Mouse (Mus musculus): ENCODE measurements at regions not wholly inside any gene's neighbourhood (a gene's known extent, or its start where the extent isn't known, plus 50 kb on each side); places are given as distances from the start of the nearest gene placed in this dataset.

GRCm38 (mm10) chr6:89042478-89043239 is 140.6 kb downstream of the Tpra1 start:
- 69% methylated on average over 24 of the region's 24 CpGs for WGBS
- H3K27me3 ChIP-seq (replicated peaks; ENCODE audit: control insufficient read depth, insufficient read depth, low read length) = no peaks in the 10 kb centered on the region
- H3K4me2 ChIP-seq (ENCODE audit: low read length) = no peak overlapping the region
- H3K9me3 ChIP-seq (ENCODE audit: control insufficient read depth, low read length) = no peaks in the 10 kb centered on the region
- no peak for ATAC-seq
- no peak overlapping the region for H3K4me3 ChIP-seq (ENCODE audit: low read length)
- H3K36me3 ChIP-seq (ENCODE audit: control insufficient read depth, insufficient read depth, low read length) = no peaks in the 10 kb centered on the region
- H3K27ac ChIP-seq (ENCODE audit: low read depth, low read length) = no peak overlapping the region
- no peak overlapping the region for H3K9ac ChIP-seq (ENCODE audit: low read depth, low read length)
- no peaks in the 10 kb centered on the region for H3K4me1 ChIP-seq (ENCODE audit: control insufficient read depth, insufficient read depth, low read depth, low read length)

- no peak for ATAC-seq
- Histone ChIP-seq H3K4me2 (ENCODE audit: low read length) (no peak overlapping the region), H3K4me1 (ENCODE audit: control insufficient read depth, insufficient read depth, low read depth, low read length) (no peaks in the 10 kb centered on the region; the same call in 1 of the 2 replicates), H3K27ac (ENCODE audit: low read depth, low read length) (no peak overlapping the region), H3K9me3 (ENCODE audit: control insufficient read depth, low read length) (no peaks in the 10 kb centered on the region), H3K36me3 (ENCODE audit: control insufficient read depth, insufficient read depth, low read length) (no peaks in the 10 kb centered on the region), H3K27me3 (replicated peaks; ENCODE audit: control insufficient read depth, insufficient read depth, low read length) (no peaks in the 10 kb centered on the region), H3K9ac (ENCODE audit: low read depth, low read length) (no peak overlapping the region), H3K4me3 (ENCODE audit: low read length) (no peak overlapping the region)
- WGBS = 66% methylated on average over 4 of the region's 4 CpGs
Measured at GRCm38 (mm10) chr6:89045436-89045966, 143.4 kb downstream of the Tpra1 start.

GRCm38 (mm10) chr6:89046476-89046875 is 144.4 kb downstream of the Tpra1 start:
- no peak overlapping the region for H3K27ac ChIP-seq (ENCODE audit: low read depth, low read length)
- no peak overlapping the region for H3K4me3 ChIP-seq (ENCODE audit: low read length)
- no peak overlapping the region for H3K9ac ChIP-seq (ENCODE audit: low read depth, low read length)
- ATAC-seq = no peak
- no peak overlapping the region for H3K4me2 ChIP-seq (ENCODE audit: low read length)
- no peaks in the 10 kb centered on the region; the same call in 1 of the 2 replicates for H3K4me1 ChIP-seq (ENCODE audit: control insufficient read depth, insufficient read depth, low read depth, low read length)
- H3K27me3 ChIP-seq (replicated peaks; ENCODE audit: control insufficient read depth, insufficient read depth, low read length) = no peaks in the 10 kb centered on the region
- H3K36me3 ChIP-seq (ENCODE audit: control insufficient read depth, insufficient read depth, low read length) = no peaks in the 10 kb centered on the region
- 88% methylated on average over 2 of the region's 2 CpGs for WGBS
- no peaks in the 10 kb centered on the region for H3K9me3 ChIP-seq (ENCODE audit: control insufficient read depth, low read length)

- Histone ChIP-seq H3K4me1 (ENCODE audit: control insufficient read depth, insufficient read depth, low read depth, low read length) (no peaks in the 10 kb centered on the region; the same call in 1 of the 2 replicates), H3K27me3 (replicated peaks; ENCODE audit: control insufficient read depth, insufficient read depth, low read length) (no peaks in the 10 kb centered on the region), H3K4me3 (ENCODE audit: low read length) (no peak overlapping the region), H3K4me2 (ENCODE audit: low read length) (no peak overlapping the region), H3K36me3 (ENCODE audit: control insufficient read depth, insufficient read depth, low read length) (no peaks in the 10 kb centered on the region), H3K9ac (ENCODE audit: low read depth, low read length) (no peak overlapping the region), H3K27ac (ENCODE audit: low read depth, low read length) (no peak overlapping the region), H3K9me3 (ENCODE audit: control insufficient read depth, low read length) (no peaks in the 10 kb centered on the region)
- WGBS = 50% methylated on average over 6 of the region's 6 CpGs
- ATAC-seq = 0 out of 2 replicates have a peak, but pooled peaks have one; percentile 53
Measured at GRCm38 (mm10) chr6:89047629-89048332, 145.7 kb downstream of the Tpra1 start.

- no peaks in the 10 kb centered on the region for H3K36me3 ChIP-seq (ENCODE audit: control insufficient read depth, insufficient read depth, low read length)
- H3K4me2 ChIP-seq (ENCODE audit: low read length) = no peak overlapping the region
- no peak overlapping the region for H3K9ac ChIP-seq (ENCODE audit: low read depth, low read length)
- no peak for ATAC-seq
- 67% methylated on average over 1 of the region's 1 CpGs for WGBS
- H3K4me3 ChIP-seq (ENCODE audit: low read length) = no peak overlapping the region
- no peaks in the 10 kb centered on the region for H3K27me3 ChIP-seq (replicated peaks; ENCODE audit: control insufficient read depth, insufficient read depth, low read length)
- no peaks in the 10 kb centered on the region for H3K9me3 ChIP-seq (ENCODE audit: control insufficient read depth, low read length)
- H3K27ac ChIP-seq (ENCODE audit: low read depth, low read length) = no peak overlapping the region
- no peaks in the 10 kb centered on the region; the same call in 1 of the 2 replicates for H3K4me1 ChIP-seq (ENCODE audit: control insufficient read depth, insufficient read depth, low read depth, low read length)
Measured at GRCm38 (mm10) chr6:89049290-89049689, 147.2 kb downstream of the Tpra1 start.

- no peaks in the 10 kb centered on the region for H3K36me3 ChIP-seq (ENCODE audit: control insufficient read depth, insufficient read depth, low read length)
- H3K4me3 ChIP-seq (ENCODE audit: low read length) = no peak overlapping the region
- no peak overlapping the region for H3K4me2 ChIP-seq (ENCODE audit: low read length)
- ATAC-seq = no peak
- H3K27me3 ChIP-seq (replicated peaks; ENCODE audit: control insufficient read depth, insufficient read depth, low read length) = no peaks in the 10 kb centered on the region
- no peaks in the 10 kb centered on the region for H3K9me3 ChIP-seq (ENCODE audit: control insufficient read depth, low read length)
- 89% methylated on average over 13 of the region's 13 CpGs for WGBS
- no peak overlapping the region for H3K27ac ChIP-seq (ENCODE audit: low read depth, low read length)
- no peak overlapping the region for H3K9ac ChIP-seq (ENCODE audit: low read depth, low read length)
- H3K4me1 ChIP-seq (ENCODE audit: control insufficient read depth, insufficient read depth, low read depth, low read length) = no peaks in the 10 kb centered on the region; the same call in 1 of the 2 replicates
Measured at GRCm38 (mm10) chr6:89050575-89051270, 148.7 kb downstream of the Tpra1 start.

GRCm38 (mm10) chr6:89052758-89053460 is 150.9 kb downstream of the Tpra1 start:
- H3K36me3 ChIP-seq (ENCODE audit: control insufficient read depth, insufficient read depth, low read length) = no peaks in the 10 kb centered on the region
- no peak overlapping the region for H3K4me2 ChIP-seq (ENCODE audit: low read length)
- no peaks in the 10 kb centered on the region; the same call in 1 of the 2 replicates for H3K4me1 ChIP-seq (ENCODE audit: control insufficient read depth, insufficient read depth, low read depth, low read length)
- ATAC-seq = no peak
- no peaks in the 10 kb centered on the region for H3K9me3 ChIP-seq (ENCODE audit: control insufficient read depth, low read length)
- WGBS = 85% methylated on average over 9 of the region's 9 CpGs
- H3K27me3 ChIP-seq (replicated peaks; ENCODE audit: control insufficient read depth, insufficient read depth, low read length) = no peaks in the 10 kb centered on the region
- H3K27ac ChIP-seq (ENCODE audit: low read depth, low read length) = no peak overlapping the region
- no peak overlapping the region for H3K9ac ChIP-seq (ENCODE audit: low read depth, low read length)
- no peak overlapping the region for H3K4me3 ChIP-seq (ENCODE audit: low read length)

GRCm38 (mm10) chr6:89054060-89054459 is 152.0 kb downstream of the Tpra1 start:
- no peaks in the 10 kb centered on the region for H3K9me3 ChIP-seq (ENCODE audit: control insufficient read depth, low read length)
- no peak overlapping the region for H3K27ac ChIP-seq (ENCODE audit: low read depth, low read length)
- no peaks in the 10 kb centered on the region for H3K36me3 ChIP-seq (ENCODE audit: control insufficient read depth, insufficient read depth, low read length)
- 69% methylated on average over 13 of the region's 13 CpGs for WGBS
- no peaks in the 10 kb centered on the region for H3K27me3 ChIP-seq (replicated peaks; ENCODE audit: control insufficient read depth, insufficient read depth, low read length)
- H3K4me3 ChIP-seq (ENCODE audit: low read length) = no peak overlapping the region
- H3K4me2 ChIP-seq (ENCODE audit: low read length) = no peak overlapping the region
- no peak for ATAC-seq
- no peaks in the 10 kb centered on the region for H3K4me1 ChIP-seq (ENCODE audit: control insufficient read depth, insufficient read depth, low read depth, low read length)
- no peak overlapping the region for H3K9ac ChIP-seq (ENCODE audit: low read depth, low read length)

All from hindbrain, embryonic 16.5 days (tissue).